Mouse (Mus musculus) heart, adult 2 months (tissue): ENCODE results near the gene Nav1.

ENCODE experiments used
- CTCF ChIP-seq: fragments of 200-600 bp; IDR thresholded peaks from 2 replicates; pipeline ENCODE4 v1.8.1; 2022; ENCODE audit warnings: antibody characterized with exemption, mild to moderate bottlenecking, moderate library complexity
- EP300 ChIP-seq: fragments of 200-500 bp; IDR thresholded peaks from 2 replicates; pipeline ENCODE4 v1.6.1; 2011; ENCODE audit warnings: low read depth, low read length, control low read depth; ENCODE audit not compliant: insufficient read depth
- POLR2A ChIP-seq: fragments of 200-500 bp; IDR thresholded peaks from 2 replicates; pipeline ENCODE4 v1.6.1; 2011; ENCODE audit warnings: mild to moderate bottlenecking, low read depth, low read length, control low read depth; ENCODE audit not compliant: insufficient read depth

- TF ChIP-seq POLR2A, result no peak
- TF ChIP-seq CTCF, result no peak
- TF ChIP-seq EP300, result no peak
These were observed 64.0 kb downstream of the Nav1 start for GRCm38 (mm10) chr1:135542841-135543810.
